Mouse (Mus musculus) bone marrow, adult 2 months (tissue): ENCODE data around the gene Fyttd1.

ENCODE experiments used
- CTCF ChIP-seq: fragments of 200-500 bp; IDR thresholded peaks from 2 replicates; pipeline ENCODE4 v1.5.1; 2011; ENCODE audit warnings: low read length, control low read depth; ENCODE audit not compliant: control insufficient read depth, insufficient read depth
- POLR2A ChIP-seq: fragments of 200-500 bp; IDR thresholded peaks from 2 replicates; pipeline ENCODE4 v1.6.1; 2011; ENCODE audit warnings: low read depth, mild to moderate bottlenecking, control low read depth, low read length, borderline replicate concordance; ENCODE audit not compliant: control insufficient read depth

- no peak for TF ChIP-seq CTCF
- no peak for TF ChIP-seq POLR2A
Measured at GRCm38 (mm10) chr16:32866713-32867112, 10.6 kb upstream of the Fyttd1 start.
